Mouse (Mus musculus) kidney, embryonic 14.5 days (tissue): ENCODE measurements around the gene Ninj2. TPM values are rescaled to one million over a fixed set of nuclear protein-coding genes. Genes with fewer than 3 reads are reported as not detected.
"Not testable (repeated sequence)": the region's sequence is repeated elsewhere in the genome, so short reads cannot be mapped to it uniquely, and the experiment has no call there.

Experiments
- ATAC-seq: fragments of 200-750 bp; cut with Nextera tagmentation; 2 replicates; pipeline ENCODE4 v1.8.0; 2017; ENCODE audit warnings: moderate number of reproducible peaks, mild to moderate bottlenecking, moderate TSS enrichment, moderate library complexity; ENCODE audit not compliant: low FRiP score, low TSS enrichment
- H3K27ac ChIP-seq: fragments of 300-500 bp; sonication (generic); 2 replicates; pipeline ENCODE4 v1.5.1; 2014; ENCODE audit warnings: low read depth, mild to moderate bottlenecking, low read length, moderate library complexity, mixed read lengths
- H3K27me3 ChIP-seq: fragments of 300-500 bp; sonication (generic); 2 replicates; pipeline ENCODE4 v1.6.1; 2014; ENCODE audit warnings: mild to moderate bottlenecking, low read length; ENCODE audit not compliant: control insufficient read depth, insufficient read depth
- H3K36me3 ChIP-seq: fragments of 300-500 bp; sonication (generic); 2 replicates; pipeline ENCODE4 v1.6.1; 2014; ENCODE audit warnings: low read length, mixed read lengths; ENCODE audit not compliant: control insufficient read depth, insufficient read depth
- H3K4me1 ChIP-seq: fragments of 300-500 bp; sonication (generic); 2 replicates; pipeline ENCODE4 v1.6.1; 2014; ENCODE audit warnings: low read length, mixed read lengths; ENCODE audit not compliant: control insufficient read depth, insufficient read depth
- H3K4me2 ChIP-seq: fragments of 300-500 bp; sonication (generic); replicated peaks from 2 replicates; pipeline ENCODE4 v1.6.1; 2014; ENCODE audit warnings: low read depth, mild to moderate bottlenecking, low read length
- H3K4me3 ChIP-seq: fragments of 300-500 bp; sonication (generic); 2 replicates; pipeline ENCODE4 v1.5.1; 2014; ENCODE audit warnings: mild to moderate bottlenecking, low read length
- H3K9ac ChIP-seq: fragments of 300-500 bp; sonication (generic); 2 replicates; pipeline ENCODE4 v1.6.1; 2014; ENCODE audit warnings: low read depth, mild to moderate bottlenecking, low read length, moderate library complexity
- H3K9me3 ChIP-seq: fragments of 300-500 bp; sonication (generic); 2 replicates; pipeline ENCODE4 v1.6.1; 2016; ENCODE audit warnings: low read length; ENCODE audit not compliant: control insufficient read depth
- WGBS: fragments of 180-500 bp; shearing (Covaris S2); extraction: QIAGEN DNeasy Blood & Tissue Kit; methylation state at CpG from one replicate; pipeline ENCODE4 v1.1.7; 2014; 5-methylcytosine and 5-hydroxymethylcytosine counted together
- polyA plus RNA-seq: library from polyadenylated mRNA; unstranded; fragments of >200 nt; fragmentation: Nextera tagmentation; extraction: Ambion mirVana; gene quantifications from 2 replicates; pipeline ENCODE4 v1.2.1, GENCODE M21; 2014

The Ninj2 gene
- polyA plus RNA-seq, 1 experiment from 2014 or later, result not detected

- not testable (repeated sequence) for H3K4me1 ChIP-seq, H3K4me3 ChIP-seq, H3K27ac ChIP-seq, ATAC-seq, H3K9me3 ChIP-seq, H3K9ac ChIP-seq, H3K27me3 ChIP-seq, H3K4me2 ChIP-seq, H3K36me3 ChIP-seq
- 81% methylated on average over 6 of the region's 8 CpGs for WGBS
Observed at GRCm38 (mm10) chr6:120087041-120087440, 6.1 kb upstream of the Ninj2 start.

GRCm38 (mm10) chr6:120090712-120091248 lies 2.4 kb upstream of the Ninj2 start:
- 47% methylated on average over 15 of the region's 15 CpGs for WGBS
- ATAC-seq, result no peak
- Histone ChIP-seq H3K4me3 (no peak overlapping the region), H3K9ac (no peak overlapping the region), H3K9me3 (no peaks in the 10 kb centered on the region), H3K4me2 (no peak overlapping the region), H3K36me3 (no peaks in the 10 kb centered on the region), H3K4me1 (no peaks in the 10 kb centered on the region), H3K27me3 (no peaks in the 10 kb centered on the region), H3K27ac (no peak overlapping the region)

GRCm38 (mm10) chr6:120091956-120092355 lies 1.2 kb upstream of the Ninj2 start:
- Histone ChIP-seq H3K27me3 (no peaks in the 10 kb centered on the region), H3K9ac (no peak overlapping the region), H3K9me3 (no peaks in the 10 kb centered on the region), H3K27ac (no peak overlapping the region), H3K4me3 (no peak overlapping the region), H3K4me2 (no peak overlapping the region), H3K36me3 (no peaks in the 10 kb centered on the region), H3K4me1 (no peaks in the 10 kb centered on the region)
- no peak for ATAC-seq
- 77% methylated on average over 4 of the region's 4 CpGs for WGBS

- Histone ChIP-seq H3K4me2 (no peak overlapping the region), H3K27me3 (no peaks in the 10 kb centered on the region), H3K4me3 (no peak overlapping the region), H3K27ac (no peak overlapping the region), H3K9me3 (no peaks in the 10 kb centered on the region), H3K36me3 (no peaks in the 10 kb centered on the region), H3K4me1 (no peaks in the 10 kb centered on the region), H3K9ac (no peak overlapping the region)
- ATAC-seq, result no peak
- 89% methylated on average over 9 of the region's 9 CpGs for WGBS
Observed at GRCm38 (mm10) chr6:120094091-120094776, 1.1 kb downstream of the Ninj2 start.

GRCm38 (mm10) chr6:120095096-120095495 lies 1.9 kb downstream of the Ninj2 start:
- Histone ChIP-seq H3K4me2 (no peak overlapping the region), H3K27ac (no peak overlapping the region), H3K36me3 (no peaks in the 10 kb centered on the region), H3K9me3 (no peaks in the 10 kb centered on the region), H3K9ac (no peak overlapping the region), H3K27me3 (no peaks in the 10 kb centered on the region), H3K4me3 (no peak overlapping the region), H3K4me1 (no peaks in the 10 kb centered on the region)
- 80% methylated on average over 5 of the region's 5 CpGs for WGBS
- no peak for ATAC-seq

GRCm38 (mm10) chr6:120095501-120095900 lies 2.4 kb downstream of the Ninj2 start:
- H3K4me1 ChIP-seq, result no peaks in the 10 kb centered on the region
- H3K9ac ChIP-seq, result no peak overlapping the region
- no peak overlapping the region for H3K27ac ChIP-seq
- H3K4me3 ChIP-seq, result no peak overlapping the region
- H3K36me3 ChIP-seq, result no peaks in the 10 kb centered on the region
- H3K9me3 ChIP-seq, result no peaks in the 10 kb centered on the region
- H3K4me2 ChIP-seq, result no peak overlapping the region
- 91% methylated on average over 1 of the region's 1 CpGs for WGBS
- no peaks in the 10 kb centered on the region for H3K27me3 ChIP-seq
- ATAC-seq, result no peak

GRCm38 (mm10) chr6:120099392-120099791 lies 6.2 kb downstream of the Ninj2 start:
- Histone ChIP-seq H3K9ac (no peak overlapping the region), H3K4me2 (no peak overlapping the region), H3K27ac (no peak overlapping the region), H3K9me3 (no peaks in the 10 kb centered on the region), H3K36me3 (no peaks in the 10 kb centered on the region), H3K4me1 (no peaks in the 10 kb centered on the region), H3K4me3 (no peak overlapping the region), H3K27me3 (no peaks in the 10 kb centered on the region)
- no peak for ATAC-seq
- WGBS, result 78% methylated on average over 5 of the region's 5 CpGs

GRCm38 (mm10) chr6:120101221-120101620 lies 8.1 kb downstream of the Ninj2 start:
- no peak overlapping the region for H3K4me3 ChIP-seq
- no peaks in the 10 kb centered on the region for H3K4me1 ChIP-seq
- H3K9ac ChIP-seq, result no peak overlapping the region
- no peak for ATAC-seq
- H3K4me2 ChIP-seq, result no peak overlapping the region
- no peaks in the 10 kb centered on the region for H3K27me3 ChIP-seq
- H3K36me3 ChIP-seq, result no peaks in the 10 kb centered on the region
- H3K27ac ChIP-seq, result no peak overlapping the region
- H3K9me3 ChIP-seq, result no peaks in the 10 kb centered on the region
- 87% methylated on average over 12 of the region's 12 CpGs for WGBS

- H3K9ac ChIP-seq, result no peak overlapping the region
- no peak overlapping the region for H3K4me3 ChIP-seq
- 88% methylated on average over 6 of the region's 6 CpGs for WGBS
- H3K9me3 ChIP-seq, result no peaks in the 10 kb centered on the region
- no peaks in the 10 kb centered on the region for H3K4me1 ChIP-seq
- no peaks in the 10 kb centered on the region for H3K36me3 ChIP-seq
- H3K27me3 ChIP-seq, result no peaks in the 10 kb centered on the region
- H3K27ac ChIP-seq, result no peak overlapping the region
- ATAC-seq, result no peak
- no peak overlapping the region for H3K4me2 ChIP-seq
Observed at GRCm38 (mm10) chr6:120101996-120102395, 8.8 kb downstream of the Ninj2 start.
